Mouse (Mus musculus) small intestine, adult 10 weeks (tissue): ENCODE data around the gene Gm45711. TPM values are rescaled to one million over a fixed set of nuclear protein-coding genes. Genes with fewer than 3 reads are reported as not detected.

Experiments
- polyA plus RNA-seq: library from polyadenylated mRNA; stranded (reverse); fragments of 350-450 nt; fragmentation: Illumina TruSeq; extraction: RNeasy Lipid Tissue Mini Kit (QIAGEN cat#74804); gene quantifications from one replicate; pipeline ENCODE4 v1.2.3, GENCODE M21; 2014; ENCODE audit warnings: low replicate concordance

Gene Gm45711
- not detected for polyA plus RNA-seq

GRCm38 (mm10) chr8:104309441-104310155, at the start of gene Gm45711, which contains the start of gene Cmtm1:
Gm45711 (minus strand) TSS chr8:104310081.
Cmtm1 (minus strand) TSS chr8:104310145.

GRCm38 (mm10) chr8:104339229-104339982, 29.5 kb upstream of the Gm45711 start, which contains the start of gene Cmtm3:
Cmtm3 (plus strand) TSS chr8:104339410.

GRCm38 (mm10) chr8:104321930-104322329, 12.0 kb upstream of the Gm45711 start, which contains the start of gene Cmtm2b:
Cmtm2b (plus strand) TSS chr8:104322230.

GRCm38 (mm10) chr8:104321267-104321666, 11.4 kb upstream of the Gm45711 start, which contains the start of gene Gm11020:
Gm11020 (plus strand) TSS chr8:104321567.

GRCm38 (mm10) chr8:104293081-104293480, 16.8 kb downstream of the Gm45711 start, which contains the start of gene Cmtm2a:
Cmtm2a (minus strand) TSS chr8:104293181.

GRCm38 (mm10) chr8:104250439-104251367, 59.2 kb downstream of the Gm45711 start, which contains the start of gene Cklf:
Cklf (plus strand) TSS chr8:104250861.

GRCm38 (mm10) chr8:104248276-104248675, 61.6 kb downstream of the Gm45711 start, which contains the start of gene Tk2:
Tk2 (minus strand) TSS chr8:104248558.

Other genes starting within 250 kb of the Gm45711 start
- 2.5 TPM for gene Cdh5, start 208.5 kb downstream of the Gm45711 start, polyA plus RNA-seq
- gene Bean1, start 139.6 kb downstream of the Gm45711 start, polyA plus RNA-seq = 0.15 TPM
- gene Tk2, start 61.5 kb downstream of the Gm45711 start, polyA plus RNA-seq = 3.3 TPM
- 8.5 TPM for gene Cklf, start 59.2 kb downstream of the Gm45711 start, polyA plus RNA-seq
- not detected for gene Cmtm2a, start 16.9 kb downstream of the Gm45711 start, polyA plus RNA-seq
- not detected for gene Cmtm1, start 64 bp upstream of the Gm45711 start, polyA plus RNA-seq
- not detected for gene Gm11020, start 11.5 kb upstream of the Gm45711 start, polyA plus RNA-seq
- gene Cmtm2b, start 12.1 kb upstream of the Gm45711 start, polyA plus RNA-seq = not detected
- 4.5 TPM for gene Cmtm3, start 29.3 kb upstream of the Gm45711 start, polyA plus RNA-seq
- gene Cmtm4, start 85.7 kb upstream of the Gm45711 start, polyA plus RNA-seq = 61.4 TPM
- 50.8 TPM for gene Dync1li2, start 133.0 kb upstream of the Gm45711 start, polyA plus RNA-seq
- gene Terb1, start 199.8 kb upstream of the Gm45711 start, polyA plus RNA-seq = 0.33 TPM
- 412 TPM for gene Nae1, start 224.6 kb upstream of the Gm45711 start, polyA plus RNA-seq
- gene Car7, start 224.6 kb upstream of the Gm45711 start, polyA plus RNA-seq = 0.41 TPM